Mouse (Mus musculus) adrenal gland, adult 18-20 months (tissue): ENCODE measurements around the gene Gbp2b. TPM values are rescaled to one million over a fixed set of nuclear protein-coding genes. Genes with fewer than 3 reads are reported as not detected.
A peak's percentile ranks its signal among the peaks of the same experiment; 100 is the strongest.
"Not testable (repeated sequence)": the region's sequence is repeated elsewhere in the genome, so short reads cannot be mapped to it uniquely, and the experiment has no call there.

Source experiments
- DNase-seq, 2 experiments: peaks; one replicate each; pipeline ENCODE4 v3.0.0; 2021 to 2022; ENCODE audit warnings: low spot score in 2 of 2
- long read RNA-seq, 2 experiments: library from polyadenylated mRNA; stranded (forward); transcript quantifications; one replicate each; pipeline ENCODE4 v2.0.0; 2021
- total RNA-seq, 2 experiments: library from RNA; stranded (reverse); gene quantifications; 1 replicate in 1 of 2; 2 replicates in 1 of 2; pipeline ENCODE4 v1.2.3; 2021

Gene Gbp2b
- total RNA-seq, result 1 to 10 TPM in 1 of 2 experiments, under 1 TPM in 1; 0.43 to 1.0 TPM
- long read RNA-seq, experiment 1, result 0 reads
- long read RNA-seq, experiment 2, result 0 reads

- no peak for DNase-seq
These were observed at the start of gene Gbp2b for GRCm38 (mm10) chr3:142594547-142594946. Gene Gbp2b, plus strand, starts transcription at chr3:142594847.

DNA sequence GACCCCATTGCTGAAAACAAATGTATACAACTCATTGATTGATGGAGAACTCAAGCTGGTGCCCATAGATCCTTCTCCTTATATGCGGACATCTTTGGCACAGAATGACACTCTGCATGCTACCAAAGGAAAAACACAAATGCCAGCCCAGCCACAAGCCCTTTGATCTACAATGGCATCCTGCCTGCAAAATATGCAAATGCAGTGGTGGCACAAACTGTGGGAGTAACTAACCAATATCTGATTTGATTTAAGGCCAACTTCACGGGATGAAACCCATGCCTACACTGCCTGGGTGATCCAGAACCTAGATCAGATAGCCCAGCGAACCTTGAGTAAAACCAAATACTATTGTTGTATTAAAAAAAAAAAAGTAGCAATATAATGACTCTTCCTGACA is 48.0 kb upstream of the Gbp2b start:
- DNase-seq, result no peak

DNA sequence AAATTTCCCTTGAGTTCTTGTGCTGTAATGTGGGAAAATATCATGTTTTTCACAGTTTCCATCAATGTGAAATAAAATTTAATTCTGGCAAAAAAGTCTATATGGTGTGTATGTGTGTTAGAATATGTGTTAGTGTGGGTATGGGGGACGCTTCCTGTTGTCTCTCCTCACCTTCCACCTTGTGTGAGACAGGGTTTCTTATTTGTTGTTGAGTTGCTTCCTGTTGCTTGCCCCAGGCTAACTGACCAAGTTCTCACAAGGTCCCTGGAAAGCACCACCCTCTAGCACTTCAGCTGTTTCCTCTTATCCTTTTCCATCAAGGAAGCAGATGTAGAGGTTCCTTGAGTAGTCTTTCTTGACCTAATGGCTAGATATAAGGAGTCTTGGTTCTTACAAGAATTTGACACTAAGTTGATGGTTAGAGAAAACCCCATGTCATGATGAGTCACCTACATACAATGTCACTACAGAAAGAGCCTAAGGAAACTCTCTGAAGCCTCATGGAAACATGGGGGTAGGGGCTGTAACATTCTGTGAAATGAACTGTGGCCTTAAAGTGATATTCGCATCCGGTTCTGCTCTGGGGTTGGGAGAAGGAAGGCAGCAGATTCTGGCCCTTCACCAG is 44.5 kb upstream of the Gbp2b start:
- no peak for DNase-seq

DNA sequence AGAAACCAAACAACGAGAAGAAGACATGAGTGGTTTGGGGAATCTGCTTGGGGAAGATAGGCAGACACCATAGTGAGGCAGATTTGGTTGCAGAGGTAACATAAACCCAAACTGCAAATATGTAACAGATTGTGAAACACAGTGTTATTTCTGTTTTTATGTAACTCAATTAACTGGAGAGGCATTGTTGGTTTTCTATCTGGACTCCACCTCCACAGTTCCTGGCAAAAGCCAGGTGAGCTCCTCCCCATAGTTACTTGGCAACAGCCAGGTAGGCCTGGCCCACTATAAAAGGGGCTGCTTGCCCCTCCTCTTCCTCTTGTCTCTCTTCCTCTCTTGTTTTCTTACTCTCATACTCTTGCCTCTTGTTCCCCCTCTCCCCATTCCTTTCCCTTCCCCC is 40.0 kb upstream of the Gbp2b start:
- DNase-seq, result no peak

DNA sequence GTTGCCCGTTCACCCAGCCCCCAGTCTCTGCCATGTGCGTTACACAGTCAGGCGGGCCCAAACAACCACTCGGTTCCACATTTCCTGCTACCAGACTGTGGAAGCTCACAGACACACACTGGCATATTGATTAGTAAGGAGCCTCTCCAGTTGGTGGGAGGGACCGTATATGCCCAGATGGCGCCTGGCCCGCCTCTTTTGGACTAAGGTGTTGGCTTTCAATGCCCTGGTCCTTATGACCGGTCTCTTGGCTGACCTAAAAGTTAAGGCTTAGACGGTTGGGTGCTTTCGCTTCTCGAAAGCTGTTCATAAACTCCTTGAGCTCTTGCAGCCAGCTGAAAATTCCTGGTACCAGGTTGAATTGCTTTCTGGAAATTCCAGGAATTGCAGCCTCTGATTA is 39.0 kb upstream of the Gbp2b start:
- DNase-seq, result no peak

- peak in 1 of 2 experiments; percentile 6 for DNase-seq
These were observed 34.9 kb upstream of the Gbp2b start, which contains the start of gene Gbp3 for GRCm38 (mm10) chr3:142559632-142560228. Gene Gbp3, plus strand, starts transcription at chr3:142560026.

DNA sequence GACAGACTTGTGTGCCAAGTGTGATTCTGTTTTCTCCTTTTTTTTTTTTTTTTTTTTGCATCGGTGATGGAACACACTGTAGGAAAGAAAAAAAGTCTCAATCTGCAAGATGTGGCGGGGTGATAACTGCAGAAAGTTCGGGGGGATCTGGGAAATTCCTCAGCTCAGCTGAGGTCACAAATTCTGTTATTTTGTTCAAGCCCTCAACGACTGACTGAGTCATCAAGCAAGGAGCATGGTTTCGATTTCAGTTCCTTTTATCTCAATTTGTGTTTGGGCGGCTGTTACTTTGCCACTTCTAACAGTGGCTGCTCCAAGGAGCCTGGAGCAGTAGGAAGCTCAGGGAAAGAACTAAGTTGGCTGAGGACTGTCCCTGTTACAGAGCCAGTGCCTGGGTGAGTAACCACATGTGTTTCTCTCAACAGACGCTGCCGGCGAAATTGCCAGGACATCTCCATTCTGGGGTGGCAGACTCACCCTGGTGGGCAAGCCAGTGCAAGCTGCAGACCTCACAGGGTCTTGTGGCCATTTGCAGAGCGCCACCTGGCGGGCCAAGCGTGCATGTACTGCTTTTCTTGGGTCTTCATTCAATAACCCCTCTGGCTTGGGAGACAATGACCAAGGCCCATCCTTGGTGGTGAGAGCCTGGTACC is 34.2 kb upstream of the Gbp2b start:
- peak; percentile 87 to 91 for DNase-seq

DNA sequence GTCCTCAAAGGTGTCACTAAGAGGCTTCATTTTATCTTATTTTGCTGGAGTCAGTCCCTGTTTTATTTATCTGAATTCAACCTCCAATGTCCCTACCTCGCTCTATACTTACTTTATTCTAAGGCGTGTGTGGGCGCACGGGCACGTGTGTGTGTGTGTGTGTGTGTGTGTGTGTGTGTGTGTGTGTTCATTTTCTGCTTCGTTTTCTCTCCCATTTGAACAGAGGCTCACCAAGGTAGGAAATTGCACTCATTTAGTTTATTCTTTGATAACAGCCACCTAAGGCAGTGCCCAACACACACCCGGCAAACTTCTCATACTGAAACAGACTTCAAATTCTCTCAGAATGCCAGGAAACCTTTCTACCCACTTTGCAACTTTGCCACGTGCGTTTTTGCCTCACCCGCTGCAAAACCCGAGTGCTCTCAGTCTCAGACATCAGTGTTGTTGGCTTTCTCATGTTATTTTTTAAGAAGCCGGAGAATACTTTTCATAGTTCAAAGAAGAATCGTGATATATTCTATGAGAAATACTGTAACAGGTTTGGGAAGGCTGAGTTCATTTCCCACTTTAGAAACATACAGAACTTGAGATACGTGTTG is 33.5 kb upstream of the Gbp2b start:
- no peak for DNase-seq

GRCm38 (mm10) chr3:142561666-142562065 is 33.0 kb upstream of the Gbp2b start:
- DNase-seq, result no peak

GRCm38 (mm10) chr3:142567490-142567889 is 27.2 kb upstream of the Gbp2b start:
- not testable (repeated sequence) for DNase-seq

DNA sequence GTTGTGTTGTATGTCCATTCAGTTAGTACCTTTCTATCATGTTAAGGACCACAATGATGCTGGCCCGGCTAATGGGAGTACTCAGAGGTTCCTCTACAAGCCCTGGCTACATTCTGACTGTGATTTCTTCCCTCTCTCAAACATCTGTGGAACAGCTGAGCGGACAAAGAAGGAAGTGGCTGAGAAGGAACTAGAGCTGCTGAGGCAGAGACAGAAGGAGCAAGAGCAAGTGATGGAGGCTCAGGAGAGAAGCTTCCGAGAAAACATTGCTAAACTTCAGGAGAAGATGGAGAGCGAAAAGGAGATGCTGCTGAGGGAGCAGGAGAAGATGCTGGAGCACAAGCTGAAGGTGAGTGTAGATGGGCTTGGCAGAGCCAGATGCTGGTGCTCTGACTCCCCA is 23.9 kb upstream of the Gbp2b start:
- DNase-seq, result no peak

DNA sequence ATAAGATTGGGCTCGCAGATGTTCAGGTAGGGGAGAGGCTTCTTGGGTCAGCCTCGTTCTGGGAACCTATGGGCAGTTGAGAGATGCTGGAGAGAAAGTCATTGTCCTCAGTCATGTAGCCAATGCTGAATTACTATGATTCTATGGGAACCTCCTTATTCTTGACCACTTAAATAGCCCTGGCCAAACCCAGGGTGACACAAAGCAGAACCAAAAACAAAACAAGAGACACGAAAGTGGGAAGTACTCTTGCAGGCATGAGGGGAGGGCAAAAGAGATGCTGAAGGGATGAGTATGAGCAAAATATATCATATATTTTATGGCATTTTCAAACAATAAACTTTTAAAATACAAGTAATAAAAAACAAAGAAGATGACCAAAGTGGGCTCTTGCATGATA is 17.5 kb upstream of the Gbp2b start:
- DNase-seq, result no peak

- DNase-seq, result no peak
These were observed 16.3 kb upstream of the Gbp2b start for GRCm38 (mm10) chr3:142578342-142578741.

GRCm38 (mm10) chr3:142583067-142583466 is 11.6 kb upstream of the Gbp2b start:
- no peak for DNase-seq

GRCm38 (mm10) chr3:142587386-142587785 is 7.3 kb upstream of the Gbp2b start:
- DNase-seq, result no peak

DNA sequence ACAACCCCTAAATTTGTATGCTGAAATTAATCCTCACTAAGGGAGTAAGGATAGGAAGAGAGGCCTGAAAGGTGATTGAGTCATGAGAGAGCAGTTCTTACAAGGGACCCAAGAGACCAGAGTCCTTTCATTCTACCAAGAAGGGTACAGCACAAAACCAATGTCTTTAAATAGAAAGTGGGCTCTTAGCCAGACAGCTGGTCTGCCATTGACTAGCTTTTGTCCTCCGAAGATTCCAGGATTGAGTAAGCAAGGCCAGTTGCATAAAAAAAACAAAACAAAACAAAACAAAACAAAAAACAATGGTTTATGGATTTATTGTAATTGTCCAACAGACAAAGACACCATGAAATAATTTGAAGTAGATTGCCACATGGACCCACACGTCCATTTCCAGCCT is 5.8 kb upstream of the Gbp2b start:
- no peak for DNase-seq

GRCm38 (mm10) chr3:142590431-142591067 is 4.1 kb upstream of the Gbp2b start:
- no peak for DNase-seq

- DNase-seq, result no peak
These were observed 3.3 kb downstream of the Gbp2b start for GRCm38 (mm10) chr3:142597923-142598322.

GRCm38 (mm10) chr3:142601675-142602074 is 7.0 kb downstream of the Gbp2b start:
- no peak for DNase-seq

GRCm38 (mm10) chr3:142618658-142619057 is 24.0 kb downstream of the Gbp2b start:
- no peak for DNase-seq

- DNase-seq, result no peak
These were observed 25.0 kb downstream of the Gbp2b start for GRCm38 (mm10) chr3:142619606-142620005.
